Mouse (Mus musculus) large intestine, adult 2 months (tissue): ENCODE measurements around the gene Hsd17b2. TPM values are rescaled to one million over a fixed set of nuclear protein-coding genes. Genes with fewer than 3 reads are reported as not detected.
"Not testable (repeated sequence)": the region's sequence is repeated elsewhere in the genome, so short reads cannot be mapped to it uniquely, and the experiment has no call there.

Source experiments
- DNase-seq: peaks from one replicate; pipeline ENCODE4 v3.0.0-alpha.2; 2012; ENCODE audit warnings: low read depth, low spot score
- WGBS: fragments of 180-500 bp; shearing (Covaris S2); methylation state at CpG from one replicate; pipeline ENCODE4 v1.1.7; 2018; 5-methylcytosine and 5-hydroxymethylcytosine counted together
- polyA plus RNA-seq: library from polyadenylated mRNA; depleted of rRNA; stranded (reverse); fragments of >200 nt; gene quantifications from 2 replicates; pipeline ENCODE4 v1.2.3, GENCODE M21; 2012

Hsd17b2 gene
- polyA plus RNA-seq, 1 experiment: 40.4 TPM

GRCm38 (mm10) chr8:117706141-117706540, 4.4 kb downstream of the Hsd17b2 start:
- no peak for DNase-seq
- WGBS: 82% methylated on average over 4 of the region's 4 CpGs

- WGBS: 72% methylated on average over 5 of the region's 5 CpGs
- DNase-seq: no peak
Observed at GRCm38 (mm10) chr8:117712226-117712625, 10.5 kb downstream of the Hsd17b2 start.

GRCm38 (mm10) chr8:117714604-117715003, 12.9 kb downstream of the Hsd17b2 start:
- WGBS: 35% methylated on average over 5 of the region's 5 CpGs
- no peak for DNase-seq

GRCm38 (mm10) chr8:117715896-117716295, 14.2 kb downstream of the Hsd17b2 start:
- 43% methylated on average over 5 of the region's 5 CpGs for WGBS
- no peak for DNase-seq

GRCm38 (mm10) chr8:117718152-117718860, 16.6 kb downstream of the Hsd17b2 start:
- WGBS: 29% methylated on average over 14 of the region's 14 CpGs
- no peak for DNase-seq

GRCm38 (mm10) chr8:117726467-117726866, 24.8 kb downstream of the Hsd17b2 start:
- 60% methylated on average over 7 of the region's 7 CpGs for WGBS
- DNase-seq: no peak

GRCm38 (mm10) chr8:117727561-117727960, 25.9 kb downstream of the Hsd17b2 start:
- WGBS: 48% methylated on average over 5 of the region's 5 CpGs
- no peak for DNase-seq

GRCm38 (mm10) chr8:117728234-117728633, 26.5 kb downstream of the Hsd17b2 start:
- no peak for DNase-seq
- 43% methylated on average over 4 of the region's 4 CpGs for whole genome bisulfite sequencing

GRCm38 (mm10) chr8:117730980-117731379, 29.3 kb downstream of the Hsd17b2 start:
- no peak for DNase-seq
- 82% methylated on average over 10 of the region's 10 CpGs for WGBS

GRCm38 (mm10) chr8:117736657-117737175, 35.0 kb downstream of the Hsd17b2 start:
- 46% methylated on average over 3 of the region's 3 CpGs for WGBS
- no peak for DNase-seq

GRCm38 (mm10) chr8:117738206-117738605, 36.5 kb downstream of the Hsd17b2 start:
- 88% methylated on average over 1 of the region's 1 CpGs for WGBS
- DNase-seq: not testable (repeated sequence)

GRCm38 (mm10) chr8:117740387-117740998, 38.8 kb downstream of the Hsd17b2 start:
- 42% methylated on average over 5 of the region's 5 CpGs for WGBS
- DNase-seq: no peak

GRCm38 (mm10) chr8:117742431-117743012, 40.8 kb downstream of the Hsd17b2 start:
- no peak for DNase-seq
- 63% methylated on average over 15 of the region's 15 CpGs for WGBS

- 82% methylated on average over 5 of the region's 5 CpGs for WGBS
- DNase-seq: no peak
Observed at GRCm38 (mm10) chr8:117746651-117747050, 44.9 kb downstream of the Hsd17b2 start.

GRCm38 (mm10) chr8:117747428-117747827, 45.7 kb downstream of the Hsd17b2 start:
- WGBS: 36% methylated on average over 2 of the region's 2 CpGs
- no peak for DNase-seq

GRCm38 (mm10) chr8:117747886-117748730, 46.4 kb downstream of the Hsd17b2 start:
- no peak for DNase-seq
- WGBS: 46% methylated on average over 8 of the region's 9 CpGs

GRCm38 (mm10) chr8:117749436-117749835, 47.7 kb downstream of the Hsd17b2 start:
- 52% methylated on average over 2 of the region's 2 CpGs for WGBS

GRCm38 (mm10) chr8:117757900-117758299, 56.2 kb downstream of the Hsd17b2 start:
- DNase-seq: no peak
- WGBS: 75% methylated on average over 11 of the region's 11 CpGs

More at GRCm38 (mm10) chr8:117749436-117749835, 47.7 kb downstream of the Hsd17b2 start:
- DNase-seq: no peak

- DNase-seq: no peak
- WGBS: 77% methylated on average over 6 of the region's 6 CpGs
Observed at GRCm38 (mm10) chr8:117762776-117763175, 61.1 kb downstream of the Hsd17b2 start.

GRCm38 (mm10) chr8:117764625-117765024, 62.9 kb downstream of the Hsd17b2 start:
- DNase-seq: no peak
- WGBS: 28% methylated on average over 4 of the region's 4 CpGs
